Comparison of ENCODE assay signal across 9 mouse cellular contexts in the genomic region with DNA sequence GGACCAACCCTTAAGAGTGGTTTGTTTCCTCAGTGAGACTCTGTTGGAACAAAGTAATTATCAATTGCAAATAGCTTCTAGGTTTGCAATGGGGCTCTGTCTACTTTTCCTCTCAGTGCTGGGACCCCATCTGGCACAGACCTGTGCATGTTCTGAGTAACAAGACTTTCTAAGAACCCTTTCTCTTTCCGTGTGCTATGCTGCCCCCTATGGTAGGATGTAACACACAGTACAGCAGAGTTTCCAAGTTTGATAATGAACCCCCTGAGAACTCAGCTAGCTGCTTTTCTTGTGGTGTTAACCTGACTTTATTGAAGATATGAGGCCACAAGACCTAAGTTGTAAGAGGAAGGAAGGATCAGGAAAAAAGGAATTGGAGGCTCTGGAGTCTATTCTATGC.
DNase-seq lines count a peak whose midpoint lies in the region; ATAC-seq lines count a peak whose summit lies in the region.
"Had no signal": no experiment of that assay in that cellular context is flagged by ENCODE, and none has a peak within 500 bp of the region (broad histone marks: within the 10 kb centered on the region; RNA-seq: fewer than 3 reads in every experiment).

No protein-coding gene starts in this region.

- no peak overlapping the region for H3K9ac ChIP-seq in kidney, embryonic 15.5 days
- H3K9ac ChIP-seq: limb, embryonic 12.5 days had no signal

- peak; percentile 31 for DNase-seq in kidney, adult 9 months
- DNase-seq in CD4-positive helper T cell, adult 2 months (ENCODE audit: low read depth, low spot score) = peak; percentile 47
- peak; percentile 61 for DNase-seq in NIH3T3 (ENCODE audit: low read depth)
- DNase-seq in induced T-regulatory cell, adult 2 months (ENCODE audit: low read depth) = peak; percentile 72
- peak; percentile 11 to 55 for DNase-seq in thymus, postnatal 10 days (ENCODE audit: low spot score in 2 of 2)
- no peak for DNase-seq in gastrocnemius, adult 18-20 months (ENCODE audit: low spot score)
- no peak for DNase-seq in urinary bladder, postnatal 4 days (ENCODE audit: low spot score in 2 of 2)

- H3K36me3 ChIP-seq in kidney, embryonic 15.5 days = no peaks in the 10 kb centered on the region

- WGBS in kidney, embryonic 15.5 days = 29% methylated on average over 1 of the region's 1 CpGs

- no peak overlapping the region for H3K27ac ChIP-seq in kidney, embryonic 15.5 days
- H3K27ac ChIP-seq: limb, embryonic 12.5 days had no signal

- no peak overlapping the region for H3K4me2 ChIP-seq in kidney, embryonic 15.5 days
- H3K4me2 ChIP-seq: limb, embryonic 12.5 days had no signal

- no peaks in the 10 kb centered on the region for H3K4me1 ChIP-seq in kidney, embryonic 15.5 days
- H3K4me1 ChIP-seq: limb, embryonic 12.5 days had no signal

- no peak for ATAC-seq in kidney, embryonic 15.5 days (replicated peaks; ENCODE audit: low FRiP score)

- no peaks in the 10 kb centered on the region for H3K9me3 ChIP-seq in kidney, embryonic 15.5 days (replicated peaks)
- H3K9me3 ChIP-seq: limb, embryonic 12.5 days had no signal

- H3K27me3 ChIP-seq in kidney, embryonic 15.5 days = no peaks in the 10 kb centered on the region
- H3K27me3 ChIP-seq: limb, embryonic 12.5 days had no signal

- H3K4me3 ChIP-seq in kidney, embryonic 15.5 days (replicated peaks) = no peak overlapping the region
- H3K4me3 ChIP-seq: limb, embryonic 12.5 days had no signal

Comparison
In these comparisons a context has a peak if more than half of its experiments do, and no peak if none do; other contexts are left out.
1. DNase-seq: peak in kidney, adult 9 months (single experiment), CD4-positive helper T cell, adult 2 months (single experiment), NIH3T3 (single experiment), induced T-regulatory cell, adult 2 months (single experiment) and thymus, postnatal 10 days (2 of 2); none in gastrocnemius, adult 18-20 months (single experiment) and urinary bladder, postnatal 4 days (0 of 2).